Mouse (Mus musculus) hindbrain, embryonic 12.5 days (tissue): ENCODE results near the gene Dnajc15. TPM values are rescaled to one million over a fixed set of nuclear protein-coding genes. Genes with fewer than 3 reads are reported as not detected.

Experiments
- ATAC-seq: fragments of 200-750 bp; cut with Nextera tagmentation; 2 replicates; pipeline ENCODE4 v1.8.0; 2017; ENCODE audit warnings: moderate TSS enrichment; ENCODE audit not compliant: low FRiP score
- H3K27ac ChIP-seq: fragments of 300-500 bp; sonication (generic); 2 replicates; pipeline ENCODE4 v1.5.1; 2016; ENCODE audit warnings: mild to moderate bottlenecking
- H3K27me3 ChIP-seq: fragments of 300-500 bp; sonication (generic); 2 replicates; pipeline ENCODE4 v1.6.1; 2016; ENCODE audit warnings: mild to moderate bottlenecking
- H3K36me3 ChIP-seq: fragments of 300-500 bp; sonication (generic); 2 replicates; pipeline ENCODE4 v1.6.1; 2016; ENCODE audit warnings: mild to moderate bottlenecking
- H3K4me1 ChIP-seq: fragments of 300-500 bp; sonication (generic); 2 replicates; pipeline ENCODE4 v1.6.1; 2016
- H3K4me2 ChIP-seq: fragments of 300-500 bp; sonication (generic); replicated peaks from 2 replicates; pipeline ENCODE4 v1.6.1; 2016; ENCODE audit warnings: mild to moderate bottlenecking
- H3K4me3 ChIP-seq: fragments of 300-500 bp; sonication (generic); 2 replicates; pipeline ENCODE4 v1.5.1; 2016; ENCODE audit warnings: mild to moderate bottlenecking
- H3K9ac ChIP-seq: fragments of 300-500 bp; sonication (generic); 2 replicates; pipeline ENCODE4 v1.6.1; 2016; ENCODE audit warnings: mild to moderate bottlenecking, moderate library complexity
- H3K9me3 ChIP-seq: fragments of 300-500 bp; sonication (generic); replicated peaks from 2 replicates; pipeline ENCODE4 v1.6.1; 2016; ENCODE audit warnings: mild to moderate bottlenecking
- WGBS: fragments of 180-500 bp; shearing (Covaris S2); methylation state at CpG from one replicate; pipeline ENCODE4 v1.1.7; 2016; 5-methylcytosine and 5-hydroxymethylcytosine counted together
- polyA plus RNA-seq: library from polyadenylated mRNA; unstranded; fragments of >200 nt; fragmentation: Nextera tagmentation; extraction: Ambion mirVana; gene quantifications from 2 replicates; pipeline ENCODE4 v1.2.1, GENCODE M21; 2016

Gene Dnajc15
- 70.2 and 75.4 TPM in 2 replicates for polyA plus RNA-seq

DNA sequence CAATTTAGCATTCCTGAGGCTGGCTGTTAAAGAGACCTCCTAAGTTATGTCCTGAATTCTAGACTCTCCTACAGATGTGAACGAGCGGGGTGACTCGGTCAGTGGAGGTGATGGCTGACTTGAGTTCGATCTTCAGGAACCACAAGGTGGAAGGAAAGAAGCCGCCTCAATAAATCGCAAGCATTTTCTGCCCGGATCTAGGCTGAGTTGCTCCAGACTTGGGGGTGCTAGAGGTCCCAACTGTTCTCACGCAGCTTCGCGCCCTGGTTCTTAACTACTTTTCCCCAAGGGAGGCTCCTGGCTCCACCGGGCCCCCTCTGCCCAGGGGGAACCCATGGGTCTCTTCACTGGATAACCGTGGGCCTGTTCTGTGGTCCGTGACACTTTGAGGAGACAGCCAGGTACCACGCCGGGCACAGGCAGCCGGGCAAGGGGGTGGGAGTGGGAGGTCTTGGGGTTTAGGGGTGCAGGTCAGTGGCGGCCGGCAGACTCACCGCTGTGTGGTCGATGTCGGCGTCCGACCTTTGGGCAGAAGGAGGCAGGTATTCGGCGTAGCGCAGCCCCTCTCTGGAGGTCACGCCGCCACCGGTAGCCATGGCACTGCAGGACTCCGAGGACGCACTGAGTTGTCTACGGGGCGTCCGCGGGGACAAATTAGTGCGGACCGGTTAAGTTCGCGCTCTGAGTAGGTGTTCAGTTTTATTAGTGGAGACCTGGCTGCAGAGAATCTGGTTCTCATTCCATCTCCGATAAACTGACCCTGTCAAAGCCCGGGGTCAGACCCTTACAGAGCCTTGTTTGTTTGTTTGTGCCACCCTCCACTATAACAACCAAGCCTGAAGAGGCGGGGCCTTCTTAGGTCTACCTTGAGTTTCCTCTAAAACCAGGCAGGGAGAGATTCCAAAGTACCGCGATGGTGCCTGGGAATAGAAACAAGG, at the start of gene Dnajc15:
Gene Dnajc15 (minus strand): TSS at position 822 of the 938 bp plus-strand sequence.
- peak within 1 kb of the TSS; percentile 84 for H3K9ac ChIP-seq
- peaks cover 7% of the 10 kb centered on the region for H3K4me1 ChIP-seq
- 2% methylated on average over 44 of the region's 44 CpGs for WGBS
- H3K27ac ChIP-seq, result no peak within 1 kb of the TSS
- H3K4me3 ChIP-seq, result peak within 1 kb of the TSS; percentile 92
- H3K9me3 ChIP-seq, result no peaks in the 10 kb centered on the region
- H3K4me2 ChIP-seq, result peak within 1 kb of the TSS; percentile 75
- H3K36me3 ChIP-seq, result no peaks in the 10 kb centered on the region
- H3K27me3 ChIP-seq, result no peaks in the 10 kb centered on the region
- peak; percentile 87 for ATAC-seq

DNA sequence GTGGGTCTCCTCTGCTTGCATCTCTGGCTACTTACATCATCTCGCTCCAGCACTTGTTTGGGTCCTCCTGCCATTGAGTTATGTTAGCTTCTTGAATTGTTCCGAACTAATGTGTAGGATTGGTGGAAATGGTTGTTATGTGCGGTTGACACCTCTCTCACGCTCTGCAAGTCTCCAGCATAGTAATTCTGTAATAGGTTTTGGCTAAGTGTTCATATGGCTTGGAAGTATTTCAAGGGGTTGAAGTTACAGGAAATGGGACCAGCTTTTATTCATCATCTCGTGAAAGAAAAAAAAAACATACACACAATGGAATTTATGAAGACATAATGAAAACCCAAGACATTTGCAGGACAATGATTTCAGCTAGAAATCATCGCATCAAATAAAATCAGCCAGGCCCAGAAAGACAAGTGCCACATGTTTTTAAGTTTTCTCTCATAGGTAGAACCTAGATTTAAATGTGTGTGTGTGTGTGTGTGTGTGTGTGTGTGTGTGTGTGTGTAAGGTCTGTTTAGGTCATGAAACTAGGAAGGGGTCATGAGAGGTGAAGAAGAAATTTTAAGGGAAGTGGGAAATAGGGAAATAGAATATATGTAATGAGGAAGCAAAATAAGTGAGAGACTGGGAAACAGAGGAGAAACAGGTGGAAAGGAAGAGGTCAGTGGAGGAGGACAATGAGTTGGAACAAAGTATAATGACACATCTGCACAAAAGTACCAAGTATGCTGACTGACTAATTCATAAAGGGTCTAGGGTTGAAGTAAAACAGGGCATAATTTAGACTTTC, 48.3 kb upstream of the Dnajc15 start:
- no peaks in the 10 kb centered on the region for H3K36me3 ChIP-seq
- H3K9ac ChIP-seq, result no peak overlapping the region
- H3K27ac ChIP-seq, result no peak overlapping the region
- no peaks in the 10 kb centered on the region; the same call in 1 of the 2 replicates for H3K4me1 ChIP-seq
- H3K4me2 ChIP-seq, result no peak overlapping the region
- no peaks in the 10 kb centered on the region for H3K27me3 ChIP-seq
- no peak for ATAC-seq
- 89% methylated on average over 6 of the region's 6 CpGs for WGBS
- H3K4me3 ChIP-seq, result no peak overlapping the region
- no peaks in the 10 kb centered on the region for H3K9me3 ChIP-seq

DNA sequence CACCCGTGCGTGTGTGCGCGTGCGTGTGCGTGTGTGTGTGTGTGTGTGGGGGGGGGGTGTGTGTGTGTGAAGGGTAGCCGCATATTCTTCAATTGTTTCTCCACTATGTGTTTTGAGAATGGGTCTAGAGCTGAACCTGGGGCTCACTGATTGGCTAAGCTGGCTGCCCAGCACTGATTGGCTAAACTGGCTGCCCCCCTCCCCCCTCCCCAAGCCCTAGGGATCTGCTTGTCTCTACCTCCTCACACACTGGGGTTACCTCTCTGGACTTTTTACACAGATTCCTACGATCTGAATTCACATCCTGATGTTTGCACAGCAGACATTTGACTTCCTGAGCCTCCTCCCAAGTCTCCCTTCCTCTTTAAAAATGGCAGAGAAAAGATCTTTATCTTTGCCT, 46.7 kb upstream of the Dnajc15 start:
- Histone ChIP-seq H3K27ac (no peak overlapping the region), H3K36me3 (no peaks in the 10 kb centered on the region), H3K27me3 (no peaks in the 10 kb centered on the region), H3K9ac (no peak overlapping the region), H3K4me2 (no peak overlapping the region), H3K4me3 (no peak overlapping the region), H3K4me1 (no peaks in the 10 kb centered on the region; the same call in 1 of the 2 replicates), H3K9me3 (no peaks in the 10 kb centered on the region)
- WGBS, result 88% methylated on average over 8 of the region's 8 CpGs
- ATAC-seq, result no peak

DNA sequence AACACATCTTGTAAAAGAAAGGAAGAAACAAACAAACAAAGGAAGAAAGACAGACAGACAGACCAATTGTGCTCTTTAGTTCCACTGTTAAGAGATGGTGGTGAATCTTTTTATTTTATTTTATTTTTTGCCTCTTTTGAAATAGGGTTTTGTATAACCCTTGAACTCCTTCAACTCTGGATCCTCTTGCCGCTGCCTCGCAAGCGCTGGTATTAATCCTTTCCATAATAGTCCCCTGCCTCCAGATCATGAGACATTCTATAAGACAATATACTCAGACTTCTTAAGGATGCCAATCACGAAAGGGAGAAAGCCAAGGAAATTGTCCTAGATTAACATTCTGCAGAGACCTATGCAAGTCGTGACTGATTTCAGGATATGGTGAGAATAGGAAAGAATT, 40.9 kb upstream of the Dnajc15 start:
- H3K4me1 ChIP-seq, result no peaks in the 10 kb centered on the region
- 80% methylated on average over 5 of the region's 5 CpGs for WGBS
- no peaks in the 10 kb centered on the region for H3K36me3 ChIP-seq
- H3K9ac ChIP-seq, result no peak overlapping the region
- no peak overlapping the region for H3K4me2 ChIP-seq
- no peak for ATAC-seq
- H3K27ac ChIP-seq, result no peak overlapping the region
- no peaks in the 10 kb centered on the region for H3K27me3 ChIP-seq
- no peak overlapping the region for H3K4me3 ChIP-seq
- no peaks in the 10 kb centered on the region for H3K9me3 ChIP-seq

DNA sequence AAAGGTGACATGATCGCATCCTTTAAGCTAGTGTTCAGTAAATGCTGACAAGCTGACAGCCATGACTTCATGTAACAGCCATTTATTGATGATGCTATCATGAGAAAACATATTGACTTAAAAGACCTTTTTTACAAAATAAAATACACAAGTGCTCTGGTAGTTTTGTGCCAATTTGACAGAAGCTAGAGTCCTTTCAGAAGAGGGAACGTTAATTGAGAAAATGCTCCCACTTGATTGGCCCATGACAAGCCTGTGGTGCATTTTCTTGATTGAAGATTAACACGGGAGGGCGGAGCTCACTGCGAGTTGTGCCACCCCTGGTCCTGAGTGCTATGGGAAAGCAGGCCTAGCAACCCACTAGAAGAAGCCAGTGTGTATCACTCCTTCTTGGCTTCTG, 31.7 kb upstream of the Dnajc15 start:
- Histone ChIP-seq H3K4me3 (no peak overlapping the region), H3K4me2 (no peak overlapping the region), H3K27ac (no peak overlapping the region), H3K36me3 (no peaks in the 10 kb centered on the region), H3K9me3 (no peaks in the 10 kb centered on the region), H3K9ac (no peak overlapping the region), H3K4me1 (peaks cover 3% of the 10 kb centered on the region; the same call in 1 of the 2 replicates), H3K27me3 (no peaks in the 10 kb centered on the region)
- no peak for ATAC-seq
- WGBS, result 84% methylated on average over 5 of the region's 5 CpGs

DNA sequence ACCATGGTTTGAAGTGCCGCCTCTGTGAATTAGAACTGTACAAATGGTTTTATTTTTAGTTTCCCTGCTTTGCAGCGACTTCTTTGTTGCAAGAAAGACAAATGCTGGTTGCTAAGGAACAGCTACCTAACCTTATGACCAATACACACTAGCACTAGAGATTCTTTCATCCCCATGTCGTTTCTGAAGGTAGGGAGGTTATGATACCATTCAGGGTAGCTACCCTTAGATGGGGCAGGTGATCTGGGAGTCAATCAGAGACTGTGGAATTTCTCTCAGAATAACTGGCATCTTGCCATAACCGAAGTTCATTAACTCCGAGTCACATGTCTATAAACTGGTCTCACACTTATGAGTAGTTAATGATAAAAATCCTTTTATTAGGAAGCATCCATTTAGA, 30.5 kb upstream of the Dnajc15 start:
- H3K36me3 ChIP-seq, result no peaks in the 10 kb centered on the region
- no peak overlapping the region for H3K4me3 ChIP-seq
- H3K27ac ChIP-seq, result no peak overlapping the region
- H3K4me2 ChIP-seq, result no peak overlapping the region
- H3K9me3 ChIP-seq, result no peaks in the 10 kb centered on the region
- no peak for ATAC-seq
- H3K27me3 ChIP-seq, result no peaks in the 10 kb centered on the region
- WGBS, result 76% methylated on average over 5 of the region's 5 CpGs
- H3K9ac ChIP-seq, result no peak overlapping the region
- peaks cover 3% of the 10 kb centered on the region; the same call in 1 of the 2 replicates for H3K4me1 ChIP-seq

- H3K9me3 ChIP-seq, result no peaks in the 10 kb centered on the region
- no peaks in the 10 kb centered on the region for H3K36me3 ChIP-seq
- ATAC-seq, result no peak
- H3K4me1 ChIP-seq, result peaks cover 3% of the 10 kb centered on the region; the same call in 1 of the 2 replicates
- no peak within 1 kb of the TSS for H3K4me2 ChIP-seq
- H3K27me3 ChIP-seq, result no peaks in the 10 kb centered on the region
- 68% methylated on average over 15 of the region's 15 CpGs for WGBS
- no peak within 1 kb of the TSS for H3K9ac ChIP-seq
- H3K4me3 ChIP-seq, result no peak within 1 kb of the TSS
- H3K27ac ChIP-seq, result no peak within 1 kb of the TSS
Measured at GRCm38 (mm10) chr14:77904171-77904762, 29.3 kb upstream of the Dnajc15 start, which contains the start of gene Epsti1. Gene Epsti1 (plus strand): TSS chr14:77904239.

- Histone ChIP-seq H3K4me3 (no peak overlapping the region), H3K9ac (no peak overlapping the region), H3K36me3 (no peaks in the 10 kb centered on the region), H3K9me3 (no peaks in the 10 kb centered on the region), H3K27ac (no peak overlapping the region), H3K27me3 (no peaks in the 10 kb centered on the region), H3K4me2 (no peak overlapping the region), H3K4me1 (peaks cover 3% of the 10 kb centered on the region; the same call in 1 of the 2 replicates)
- ATAC-seq, result no peak
- WGBS, result 89% methylated on average over 3 of the region's 3 CpGs
Measured at GRCm38 (mm10) chr14:77902541-77902940, 27.6 kb upstream of the Dnajc15 start.

- Histone ChIP-seq H3K4me3 (no peak overlapping the region), H3K9ac (no peak overlapping the region), H3K4me1 (no peaks in the 10 kb centered on the region), H3K4me2 (no peak overlapping the region), H3K27me3 (no peaks in the 10 kb centered on the region), H3K27ac (no peak overlapping the region), H3K36me3 (no peaks in the 10 kb centered on the region), H3K9me3 (no peaks in the 10 kb centered on the region)
- WGBS, result 85% methylated on average over 3 of the region's 3 CpGs
- ATAC-seq, result no peak
Measured at GRCm38 (mm10) chr14:77895951-77896350, 21.0 kb upstream of the Dnajc15 start.

- no peak overlapping the region for H3K9ac ChIP-seq
- no peak overlapping the region for H3K4me3 ChIP-seq
- H3K27me3 ChIP-seq, result no peaks in the 10 kb centered on the region
- no peak overlapping the region for H3K27ac ChIP-seq
- H3K4me2 ChIP-seq, result no peak overlapping the region
- H3K9me3 ChIP-seq, result no peaks in the 10 kb centered on the region; the same call in 1 of the 2 replicates
- no peaks in the 10 kb centered on the region for H3K36me3 ChIP-seq
- no peak for ATAC-seq
- H3K4me1 ChIP-seq, result no peaks in the 10 kb centered on the region
- 89% methylated on average over 7 of the region's 7 CpGs for WGBS
Measured at GRCm38 (mm10) chr14:77889911-77890310, 15.0 kb upstream of the Dnajc15 start.

GRCm38 (mm10) chr14:77886941-77887340, 12.0 kb upstream of the Dnajc15 start:
- no peak overlapping the region for H3K4me2 ChIP-seq
- H3K9ac ChIP-seq, result no peak overlapping the region
- WGBS, result 89% methylated on average over 4 of the region's 4 CpGs
- no peaks in the 10 kb centered on the region for H3K4me1 ChIP-seq
- no peaks in the 10 kb centered on the region for H3K27me3 ChIP-seq
- no peak overlapping the region for H3K4me3 ChIP-seq
- no peaks in the 10 kb centered on the region for H3K36me3 ChIP-seq
- no peak overlapping the region for H3K27ac ChIP-seq
- no peak for ATAC-seq
- H3K9me3 ChIP-seq, result no peaks in the 10 kb centered on the region; the same call in 1 of the 2 replicates

DNA sequence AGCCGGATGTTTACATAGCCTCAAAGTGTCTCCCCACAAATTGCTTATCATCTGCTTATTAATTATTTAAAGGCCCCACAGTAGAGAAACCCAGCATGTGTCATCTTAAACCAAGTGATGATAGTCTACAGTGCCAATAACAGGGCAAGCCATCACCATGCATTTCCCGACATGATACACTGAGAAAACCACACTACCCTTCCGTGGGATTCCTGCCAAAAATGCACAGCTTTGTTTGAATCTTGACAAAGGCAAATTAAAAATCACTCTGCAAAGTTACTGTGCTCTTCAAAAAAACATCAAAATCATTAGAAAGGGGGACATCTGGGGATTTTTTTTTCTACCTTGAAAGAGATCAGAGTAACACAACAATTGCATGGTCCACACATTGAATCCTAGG, 11.5 kb upstream of the Dnajc15 start:
- H3K9me3 ChIP-seq, result no peaks in the 10 kb centered on the region; the same call in 1 of the 2 replicates
- no peak overlapping the region for H3K4me2 ChIP-seq
- H3K27me3 ChIP-seq, result no peaks in the 10 kb centered on the region
- no peaks in the 10 kb centered on the region for H3K36me3 ChIP-seq
- no peak overlapping the region for H3K9ac ChIP-seq
- 89% methylated on average over 3 of the region's 3 CpGs for WGBS
- H3K27ac ChIP-seq, result no peak overlapping the region
- H3K4me1 ChIP-seq, result no peaks in the 10 kb centered on the region
- no peak overlapping the region for H3K4me3 ChIP-seq
- ATAC-seq, result no peak
